28 mouse cellular contexts compared by ENCODE assay signal in genomic region chr7:130897201-130897600, GRCm38 (mm10). TPM values are rescaled to one million over a fixed set of nuclear protein-coding genes. Genes with fewer than 3 reads are reported as not detected.
"Had no signal": no experiment of that assay in that cellular context is flagged by ENCODE, and none has a peak within 500 bp of the region (broad histone marks: within the 10 kb centered on the region; RNA-seq: fewer than 3 reads in every experiment).

No protein-coding gene starts in this region.

- H3K4me1 ChIP-seq: embryonic facial prominence, embryonic 10.5 days; embryonic facial prominence, embryonic 12.5 days; embryonic facial prominence, embryonic 13.5 days; embryonic facial prominence, embryonic 15.5 days; forebrain, embryonic 12.5 days; forebrain, embryonic 13.5 days; forebrain, embryonic 15.5 days had no signal

- H3K27ac ChIP-seq: embryonic facial prominence, embryonic 10.5 days; embryonic facial prominence, embryonic 12.5 days; embryonic facial prominence, embryonic 13.5 days; embryonic facial prominence, embryonic 15.5 days; forebrain, embryonic 10.5 days; forebrain, embryonic 12.5 days; forebrain, embryonic 13.5 days; forebrain, embryonic 15.5 days; gastrocnemius, adult 2 months; heart, adult 2 months had no signal

- ATAC-seq: forebrain, embryonic 13.5 days; forebrain, embryonic 14.5 days; forebrain, embryonic 15.5 days; forebrain, embryonic 16.5 days; forebrain, postnatal 0 days had no signal

- H3K4me3 ChIP-seq: embryonic facial prominence, embryonic 10.5 days; embryonic facial prominence, embryonic 12.5 days; embryonic facial prominence, embryonic 13.5 days; embryonic facial prominence, embryonic 15.5 days; erythroblast, embryonic 14.5 days; forebrain, embryonic 10.5 days; forebrain, embryonic 12.5 days; forebrain, embryonic 13.5 days; forebrain, embryonic 15.5 days; gastrocnemius, adult 2 months; heart, adult 2 months had no signal

- DNase-seq: cerebellum, adult 8-10 months; cerebellum, adult 9-10 months; cerebellum, adult 9-11 months; cerebellum, postnatal 10 days; cerebellum, postnatal 14 days; cerebellum, postnatal 25 days; cerebellum, postnatal 36 days; embryo, embryonic 11 days; forebrain, postnatal 0 days; gastrocnemius, adult 2 months; gastrocnemius, postnatal 10 days; gastrocnemius, postnatal 14 days; gastrocnemius, postnatal 25 days; gastrocnemius, postnatal 36 days; heart, adult 11 months; heart, adult 18-20 months; heart, adult 2 months had no signal

- H3K4me2 ChIP-seq: embryonic facial prominence, embryonic 12.5 days; embryonic facial prominence, embryonic 13.5 days; embryonic facial prominence, embryonic 15.5 days; forebrain, embryonic 12.5 days; forebrain, embryonic 13.5 days; forebrain, embryonic 15.5 days had no signal

- H3K9me3 ChIP-seq: embryonic facial prominence, embryonic 10.5 days; embryonic facial prominence, embryonic 12.5 days; embryonic facial prominence, embryonic 13.5 days; embryonic facial prominence, embryonic 15.5 days; forebrain, embryonic 10.5 days; forebrain, embryonic 12.5 days; forebrain, embryonic 13.5 days; forebrain, embryonic 15.5 days had no signal

- H3K27me3 ChIP-seq: embryonic facial prominence, embryonic 12.5 days; embryonic facial prominence, embryonic 13.5 days; embryonic facial prominence, embryonic 15.5 days; forebrain, embryonic 13.5 days; forebrain, embryonic 15.5 days had no signal

- H3K9ac ChIP-seq: embryonic facial prominence, embryonic 12.5 days; embryonic facial prominence, embryonic 13.5 days; embryonic facial prominence, embryonic 15.5 days; forebrain, embryonic 12.5 days; forebrain, embryonic 13.5 days; forebrain, embryonic 15.5 days; forebrain, postnatal 0 days had no signal

RNA-seq across cellular contexts. Expression of gene Plekha1, which starts 31.6 kb away (rescaled TPM):
- polyA plus RNA-seq: erythroblast, embryonic 14.5 days had no signal

RNA-seq across cellular contexts. Expression of gene Htra1, which starts 38.7 kb away (rescaled TPM):
- polyA plus RNA-seq: erythroblast, embryonic 14.5 days had no signal
